Mouse (Mus musculus) heart, postnatal 0 days (tissue): ENCODE measurements around the gene Prlh. TPM values are rescaled to one million over a fixed set of nuclear protein-coding genes. Genes with fewer than 3 reads are reported as not detected.

Experiments used
- ATAC-seq: fragments of 200-750 bp; cut with Nextera tagmentation; 2 replicates; pipeline ENCODE4 v1.8.0; 2017; ENCODE audit warnings: low read depth, moderate number of reproducible peaks, moderate library complexity; ENCODE audit not compliant: insufficient read depth
- DNase-seq: peaks from one replicate; pipeline ENCODE4 v3.0.0-alpha.2; 2016; ENCODE audit warnings: low spot score
- H3K27ac ChIP-seq: fragments of 300-500 bp; sonication (generic); 2 replicates; pipeline ENCODE4 v1.5.1; 2014; ENCODE audit warnings: low read depth, mild to moderate bottlenecking
- H3K27me3 ChIP-seq: fragments of 300-500 bp; sonication (generic); 2 replicates; pipeline ENCODE4 v1.6.1; 2014; ENCODE audit warnings: low read length, mixed read lengths; ENCODE audit not compliant: control insufficient read depth, insufficient read depth
- H3K36me3 ChIP-seq: fragments of 300-500 bp; sonication (generic); replicated peaks from 2 replicates; pipeline ENCODE4 v1.6.1; 2014; ENCODE audit warnings: low read length, mixed read lengths; ENCODE audit not compliant: control insufficient read depth, insufficient read depth
- H3K4me1 ChIP-seq: fragments of 300-500 bp; sonication (generic); 2 replicates; pipeline ENCODE4 v1.6.1; 2014; ENCODE audit warnings: antibody characterized with exemption; ENCODE audit not compliant: control insufficient read depth, insufficient read depth
- H3K4me2 ChIP-seq: fragments of 300-500 bp; sonication (generic); 2 replicates; pipeline ENCODE4 v1.6.1; 2014; ENCODE audit warnings: low read depth, mild to moderate bottlenecking, low read length, moderate library complexity
- H3K4me3 ChIP-seq: fragments of 300-500 bp; sonication (generic); 2 replicates; pipeline ENCODE4 v1.5.1; 2014; ENCODE audit warnings: low read depth, low read length
- H3K9ac ChIP-seq: fragments of 300-500 bp; sonication (generic); replicated peaks from 2 replicates; pipeline ENCODE4 v1.6.1; 2014; ENCODE audit warnings: low read depth, low read length, mixed read lengths
- H3K9me3 ChIP-seq: fragments of 300-500 bp; sonication (generic); replicated peaks from 2 replicates; pipeline ENCODE4 v1.6.1; 2016; ENCODE audit warnings: low read length; ENCODE audit not compliant: control insufficient read depth
- CTCF ChIP-seq: IDR thresholded peaks from 2 replicates; pipeline ENCODE4 v1.5.1; 2016; ENCODE audit warnings: antibody characterized with exemption, control low read depth, low read depth
- EP300 ChIP-seq: IDR thresholded peaks from 2 replicates; pipeline ENCODE4 v1.6.1; 2016; ENCODE audit warnings: antibody characterized with exemption, low read depth
- WGBS: fragments of 180-500 bp; shearing (Covaris S2); extraction: QIAGEN DNeasy Blood & Tissue Kit; methylation state at CpG from one replicate; pipeline ENCODE4 v1.1.7; 2014; 5-methylcytosine and 5-hydroxymethylcytosine counted together
- polyA plus RNA-seq: library from polyadenylated mRNA; unstranded; fragments of >200 nt; fragmentation: Nextera tagmentation; extraction: Ambion mirVana; gene quantifications from 2 replicates; pipeline ENCODE4 v1.2.1, GENCODE M21; 2015
- total RNA-seq: library from RNA; depleted of rRNA; stranded (reverse); fragments of >200 nt; gene quantifications from 2 replicates; pipeline ENCODE4 v1.2.3, GENCODE M21; 2014; ENCODE audit warnings: low replicate concordance

The Prlh gene
- total and polyA plus RNA-seq, 2 experiments from 2014 or later = not detected

- TF ChIP-seq CTCF = no peak
- no peak for TF ChIP-seq EP300
- 25% methylated on average over 5 of the region's 5 CpGs for WGBS
Measured at GRCm38 (mm10) chr1:90933001-90933400, 19.9 kb upstream of the Prlh start.

GRCm38 (mm10) chr1:90936990-90937389 is 15.9 kb upstream of the Prlh start:
- no peak for TF ChIP-seq EP300
- TF ChIP-seq CTCF = no peak
- no peak for ATAC-seq
- Histone ChIP-seq H3K4me3 (no peak overlapping the region), H3K9me3 (no peaks in the 10 kb centered on the region), H3K36me3 (no peaks in the 10 kb centered on the region), H3K27me3 (no peaks in the 10 kb centered on the region), H3K4me1 (peaks cover 11% of the 10 kb centered on the region; the same call in 1 of the 2 replicates), H3K27ac (no peak overlapping the region), H3K4me2 (no peak overlapping the region), H3K9ac (no peak overlapping the region)
- no peak for DNase-seq
- 79% methylated on average over 9 of the region's 9 CpGs for WGBS

More at GRCm38 (mm10) chr1:90933001-90933400, 19.9 kb upstream of the Prlh start:
- Histone ChIP-seq H3K27ac (peak overlapping the region; percentile 20; the same call in 1 of the 2 replicates), H3K4me3 (no peak overlapping the region), H3K9ac (no peak overlapping the region), H3K9me3 (no peaks in the 10 kb centered on the region), H3K36me3 (no peaks in the 10 kb centered on the region), H3K4me1 (peaks cover 12% of the 10 kb centered on the region; the same call in 1 of the 2 replicates), H3K27me3 (no peaks in the 10 kb centered on the region), H3K4me2 (no peak overlapping the region)
- DNase-seq (peak; percentile 38), ATAC-seq (peak; percentile 74)

GRCm38 (mm10) chr1:90939980-90940379 is 12.9 kb upstream of the Prlh start:
- H3K9ac ChIP-seq = no peak overlapping the region
- H3K27me3 ChIP-seq = no peaks in the 10 kb centered on the region
- TF ChIP-seq EP300 (no peak), CTCF (no peak)
- DNase-seq (no peak), ATAC-seq (peak; percentile 72)
- no peaks in the 10 kb centered on the region for H3K36me3 ChIP-seq
- H3K4me2 ChIP-seq = no peak overlapping the region
- WGBS = 22% methylated on average over 4 of the region's 4 CpGs
- H3K9me3 ChIP-seq = no peaks in the 10 kb centered on the region
- no peak overlapping the region for H3K4me3 ChIP-seq
- peaks cover 4% of the 10 kb centered on the region; the same call in 1 of the 2 replicates for H3K4me1 ChIP-seq
- 0 out of 2 replicates have a peak overlapping the region, but pooled peaks have one; percentile 18 for H3K27ac ChIP-seq

GRCm38 (mm10) chr1:90945171-90945570 is 7.7 kb upstream of the Prlh start:
- no peak overlapping the region for H3K9ac ChIP-seq
- ATAC-seq (no peak), DNase-seq (no peak)
- H3K4me1 ChIP-seq = no peaks in the 10 kb centered on the region
- WGBS = 67% methylated on average over 10 of the region's 10 CpGs
- no peaks in the 10 kb centered on the region for H3K27me3 ChIP-seq
- H3K9me3 ChIP-seq = no peaks in the 10 kb centered on the region
- TF ChIP-seq EP300 = no peak
- TF ChIP-seq CTCF = no peak
- no peak overlapping the region for H3K27ac ChIP-seq
- no peak overlapping the region for H3K4me3 ChIP-seq
- no peak overlapping the region for H3K4me2 ChIP-seq
- H3K36me3 ChIP-seq = no peaks in the 10 kb centered on the region

- no peak overlapping the region for H3K27ac ChIP-seq
- H3K4me1 ChIP-seq = peaks cover 4% of the 10 kb centered on the region
- H3K9ac ChIP-seq = no peak overlapping the region
- H3K4me2 ChIP-seq = no peak overlapping the region
- 58% methylated on average over 2 of the region's 2 CpGs for WGBS
- no peaks in the 10 kb centered on the region for H3K9me3 ChIP-seq
- no peak for ATAC-seq
- H3K4me3 ChIP-seq = no peak overlapping the region
- H3K27me3 ChIP-seq = no peaks in the 10 kb centered on the region
- no peak for DNase-seq
- TF ChIP-seq CTCF (no peak), EP300 (no peak)
- no peaks in the 10 kb centered on the region for H3K36me3 ChIP-seq
Measured at GRCm38 (mm10) chr1:90947252-90947651, 5.7 kb upstream of the Prlh start.

- WGBS = 61% methylated on average over 9 of the region's 9 CpGs
- Histone ChIP-seq H3K9me3 (no peaks in the 10 kb centered on the region), H3K4me3 (no peak overlapping the region), H3K36me3 (no peaks in the 10 kb centered on the region), H3K27ac (no peak overlapping the region), H3K27me3 (no peaks in the 10 kb centered on the region), H3K4me2 (no peak overlapping the region), H3K9ac (no peak overlapping the region), H3K4me1 (peaks cover 4% of the 10 kb centered on the region)
- no peak for TF ChIP-seq CTCF
- no peak for TF ChIP-seq EP300
- no peak for DNase-seq
- ATAC-seq = no peak
Measured at GRCm38 (mm10) chr1:90949309-90949708, 3.6 kb upstream of the Prlh start.
